Mouse (Mus musculus) heart, postnatal 0 days (tissue): ENCODE measurements around the gene Slc25a18. TPM values are rescaled to one million over a fixed set of nuclear protein-coding genes. Genes with fewer than 3 reads are reported as not detected.

Experiments
- ATAC-seq: fragments of 200-750 bp; cut with Nextera tagmentation; 2 replicates; pipeline ENCODE4 v1.8.0; 2017; ENCODE audit warnings: low read depth, moderate number of reproducible peaks, moderate library complexity; ENCODE audit not compliant: insufficient read depth
- DNase-seq: peaks from one replicate; pipeline ENCODE4 v3.0.0-alpha.2; 2016; ENCODE audit warnings: low spot score
- H3K27ac ChIP-seq: fragments of 300-500 bp; sonication (generic); 2 replicates; pipeline ENCODE4 v1.5.1; 2014; ENCODE audit warnings: low read depth, mild to moderate bottlenecking
- H3K27me3 ChIP-seq: fragments of 300-500 bp; sonication (generic); 2 replicates; pipeline ENCODE4 v1.6.1; 2014; ENCODE audit warnings: low read length, mixed read lengths; ENCODE audit not compliant: control insufficient read depth, insufficient read depth
- H3K36me3 ChIP-seq: fragments of 300-500 bp; sonication (generic); replicated peaks from 2 replicates; pipeline ENCODE4 v1.6.1; 2014; ENCODE audit warnings: low read length, mixed read lengths; ENCODE audit not compliant: control insufficient read depth, insufficient read depth
- H3K4me1 ChIP-seq: fragments of 300-500 bp; sonication (generic); 2 replicates; pipeline ENCODE4 v1.6.1; 2014; ENCODE audit warnings: antibody characterized with exemption; ENCODE audit not compliant: control insufficient read depth, insufficient read depth
- H3K4me2 ChIP-seq: fragments of 300-500 bp; sonication (generic); 2 replicates; pipeline ENCODE4 v1.6.1; 2014; ENCODE audit warnings: low read depth, mild to moderate bottlenecking, low read length, moderate library complexity
- H3K4me3 ChIP-seq: fragments of 300-500 bp; sonication (generic); 2 replicates; pipeline ENCODE4 v1.5.1; 2014; ENCODE audit warnings: low read depth, low read length
- H3K9ac ChIP-seq: fragments of 300-500 bp; sonication (generic); replicated peaks from 2 replicates; pipeline ENCODE4 v1.6.1; 2014; ENCODE audit warnings: low read depth, low read length, mixed read lengths
- H3K9me3 ChIP-seq: fragments of 300-500 bp; sonication (generic); replicated peaks from 2 replicates; pipeline ENCODE4 v1.6.1; 2016; ENCODE audit warnings: low read length; ENCODE audit not compliant: control insufficient read depth
- CTCF ChIP-seq: IDR thresholded peaks from 2 replicates; pipeline ENCODE4 v1.5.1; 2016; ENCODE audit warnings: antibody characterized with exemption, control low read depth, low read depth
- EP300 ChIP-seq: IDR thresholded peaks from 2 replicates; pipeline ENCODE4 v1.6.1; 2016; ENCODE audit warnings: antibody characterized with exemption, low read depth
- WGBS: fragments of 180-500 bp; shearing (Covaris S2); extraction: QIAGEN DNeasy Blood & Tissue Kit; methylation state at CpG from one replicate; pipeline ENCODE4 v1.1.7; 2014; 5-methylcytosine and 5-hydroxymethylcytosine counted together
- microRNA-seq: library from miRNA; unstranded; fragments of <30 nt; microRNA quantifications from one replicate; pipeline ENCODE4, GENCODE M21; 2016
- polyA plus RNA-seq: library from polyadenylated mRNA; unstranded; fragments of >200 nt; fragmentation: Nextera tagmentation; extraction: Ambion mirVana; gene quantifications from 2 replicates; pipeline ENCODE4 v1.2.1, GENCODE M21; 2015
- total RNA-seq: library from RNA; depleted of rRNA; stranded (reverse); fragments of >200 nt; gene quantifications from 2 replicates; pipeline ENCODE4 v1.2.3, GENCODE M21; 2014; ENCODE audit warnings: low replicate concordance; rRNA removed

Gene Slc25a18
- total and polyA plus RNA-seq, 2 experiments from 2014 or later, result 0.26 TPM; not detected in 1

GRCm38 (mm10) chr6:120835474-120836374 lies 62.3 kb downstream of the Slc25a18 start, which contains the start of gene Bcl2l13:
Gene Bcl2l13 (plus strand): TSS chr6:120836212.
- H3K36me3 ChIP-seq, result no peaks in the 10 kb centered on the region
- ATAC-seq (peak; percentile 94), DNase-seq (peak; percentile 83)
- H3K27me3 ChIP-seq, result no peaks in the 10 kb centered on the region
- no peaks in the 10 kb centered on the region for H3K4me1 ChIP-seq
- peaks cover 3% of the 10 kb centered on the region; the same call in 1 of the 2 replicates for H3K9me3 ChIP-seq
- peak within 1 kb of the TSS; percentile 97 for H3K27ac ChIP-seq
- TF ChIP-seq EP300 (peak; percentile 57; the same call in 1 of the 2 replicates), CTCF (peak; percentile 60)
- 2% methylated on average over 40 of the region's 40 CpGs for WGBS
- H3K9ac ChIP-seq, result peak within 1 kb of the TSS; percentile 97
- peak within 1 kb of the TSS; percentile 89 for H3K4me3 ChIP-seq
- H3K4me2 ChIP-seq, result peak within 1 kb of the TSS; percentile 78

DNA sequence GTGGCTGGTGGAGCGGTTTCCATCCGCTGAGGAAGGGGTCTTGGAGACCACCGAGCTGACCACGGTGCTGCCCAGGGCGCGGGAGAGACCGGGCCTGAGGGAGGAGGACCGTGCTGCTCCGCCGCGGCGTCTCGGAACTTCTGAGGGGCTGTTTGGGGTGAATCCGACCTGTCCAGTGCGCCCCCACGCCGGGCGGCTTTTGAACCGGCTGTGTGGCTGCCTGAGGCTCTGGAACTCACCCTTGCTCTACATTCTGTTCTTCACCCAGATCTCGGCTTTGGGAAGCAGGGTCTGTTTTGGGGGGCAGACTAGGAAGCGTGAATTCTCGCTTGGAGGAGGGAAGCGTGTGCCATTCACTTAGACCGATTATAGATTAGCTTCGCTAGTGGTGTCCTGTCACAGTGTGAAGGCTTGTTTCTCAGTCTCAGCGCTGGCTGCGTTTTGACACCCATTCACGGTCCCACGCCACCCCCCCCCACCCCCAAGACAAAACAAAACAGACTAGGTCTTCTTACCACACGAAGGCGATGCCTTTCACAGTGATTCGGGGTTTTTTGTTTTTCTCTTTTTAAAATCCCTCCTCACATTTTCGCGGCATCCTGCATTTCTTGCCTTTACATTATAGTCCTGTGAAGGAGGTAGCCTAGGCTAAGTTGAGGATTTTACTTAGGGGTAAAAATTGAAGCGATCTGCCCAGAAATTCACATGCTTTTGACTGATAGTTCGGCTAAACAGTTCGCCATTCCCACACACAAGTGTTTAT lies 63.2 kb downstream of the Slc25a18 start:
- Histone ChIP-seq H3K9me3 (peaks cover 3% of the 10 kb centered on the region; the same call in 1 of the 2 replicates), H3K27ac (peak overlapping the region; percentile 97), H3K4me1 (no peaks in the 10 kb centered on the region; the same call in 1 of the 2 replicates), H3K36me3 (no peaks in the 10 kb centered on the region), H3K27me3 (no peaks in the 10 kb centered on the region), H3K4me2 (peak overlapping the region; percentile 78), H3K4me3 (peak overlapping the region; percentile 89), H3K9ac (peak overlapping the region; percentile 97)
- no peak for TF ChIP-seq CTCF
- TF ChIP-seq EP300, result peak; percentile 4; the same call in 1 of the 2 replicates
- WGBS, result 2% methylated on average over 37 of the region's 37 CpGs
- ATAC-seq, result peak; percentile 65
- peak; percentile 16 for DNase-seq

- peak overlapping the region; percentile 89 for H3K4me3 ChIP-seq
- H3K4me1 ChIP-seq, result peaks cover 3% of the 10 kb centered on the region
- peak overlapping the region; percentile 78 for H3K4me2 ChIP-seq
- TF ChIP-seq EP300 (no peak), CTCF (no peak)
- no peaks in the 10 kb centered on the region for H3K36me3 ChIP-seq
- H3K9ac ChIP-seq, result peak overlapping the region; percentile 97; the same call in 1 of the 2 replicates
- peak overlapping the region; percentile 97; the same call in 1 of the 2 replicates for H3K27ac ChIP-seq
- peak; percentile 52 for DNase-seq
- no peaks in the 10 kb centered on the region for H3K27me3 ChIP-seq
- WGBS, result 62% methylated on average over 1 of the region's 1 CpGs
- no peak for ATAC-seq
- peaks cover 3% of the 10 kb centered on the region; the same call in 1 of the 2 replicates for H3K9me3 ChIP-seq
Observed at GRCm38 (mm10) chr6:120837152-120837530, 63.8 kb downstream of the Slc25a18 start.

- Histone ChIP-seq H3K4me1 (peaks cover 14% of the 10 kb centered on the region), H3K27me3 (no peaks in the 10 kb centered on the region), H3K4me2 (no peak overlapping the region), H3K9ac (no peak overlapping the region), H3K27ac (no peak overlapping the region), H3K4me3 (no peak overlapping the region), H3K9me3 (peaks cover 3% of the 10 kb centered on the region; the same call in 1 of the 2 replicates), H3K36me3 (no peaks in the 10 kb centered on the region)
- 93% methylated on average over 7 of the region's 7 CpGs for WGBS
- TF ChIP-seq EP300 (no peak), CTCF (no peak)
- ATAC-seq (no peak), DNase-seq (no peak)
Observed at GRCm38 (mm10) chr6:120840258-120840657, 66.9 kb downstream of the Slc25a18 start.

DNA sequence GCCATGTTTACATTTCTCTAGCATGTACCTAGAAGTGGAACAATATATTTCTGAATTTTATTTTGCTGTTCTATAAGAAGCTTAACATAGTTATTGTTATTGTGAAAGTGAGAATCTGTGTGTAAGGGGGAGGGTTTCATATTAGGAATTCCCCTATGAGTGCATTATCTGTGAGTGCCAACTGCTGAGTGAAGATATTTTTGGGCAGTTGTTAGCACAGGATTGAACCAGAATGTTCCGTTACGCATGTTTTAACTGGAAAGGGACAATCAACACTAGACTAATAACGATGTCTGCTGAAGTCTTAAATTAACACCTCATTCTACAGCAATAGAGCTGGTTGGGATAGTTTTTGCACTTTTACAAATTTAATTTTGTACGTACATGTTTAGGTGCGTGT lies 68.4 kb downstream of the Slc25a18 start:
- DNase-seq, result peak; percentile 46
- no peak overlapping the region for H3K9ac ChIP-seq
- no peak overlapping the region for H3K4me3 ChIP-seq
- TF ChIP-seq CTCF, result no peak
- TF ChIP-seq EP300, result no peak
- WGBS, result 54% methylated on average over 5 of the region's 5 CpGs
- peaks cover 14% of the 10 kb centered on the region for H3K4me1 ChIP-seq
- H3K27ac ChIP-seq, result peak overlapping the region; percentile 62
- H3K27me3 ChIP-seq, result no peaks in the 10 kb centered on the region
- H3K9me3 ChIP-seq, result peaks cover 3% of the 10 kb centered on the region; the same call in 1 of the 2 replicates
- H3K4me2 ChIP-seq, result peak overlapping the region; percentile 28
- no peaks in the 10 kb centered on the region for H3K36me3 ChIP-seq
- peak; percentile 73 for ATAC-seq

Small RNA genes within 50 kb of the gene (microRNA-seq; reads per million reads assigned to microRNA genes)
- not detected for gene Gm25193

Other genes starting within 250 kb of the Slc25a18 start
- 25.7 and 26.6 TPM in 2 replicates for gene Hdhd5, start 242.3 kb upstream of the Slc25a18 start, total RNA-seq
- 10.9 and 11.3 TPM in 2 replicates for gene Hdhd5, start 242.3 kb upstream of the Slc25a18 start, polyA plus RNA-seq
- 3.6 and 5.8 TPM in 2 replicates for gene Cecr2, start 107.2 kb upstream of the Slc25a18 start, total RNA-seq
- gene Cecr2, start 107.2 kb upstream of the Slc25a18 start, polyA plus RNA-seq, result 0.87 and 1.1 TPM in 2 replicates
- gene Atp6v1e1, start 49.2 kb downstream of the Slc25a18 start, total RNA-seq, result 126 and 129 TPM in 2 replicates
- 172 and 173 TPM in 2 replicates for gene Atp6v1e1, start 49.2 kb downstream of the Slc25a18 start, polyA plus RNA-seq
- 30.9 and 75.4 TPM in 2 replicates for gene Bcl2l13, start 62.6 kb downstream of the Slc25a18 start, total RNA-seq
- 29.4 and 32.4 TPM in 2 replicates for gene Bcl2l13, start 62.6 kb downstream of the Slc25a18 start, polyA plus RNA-seq
- 3.3 and 5.1 TPM in 2 replicates for gene Bid, start 143.3 kb downstream of the Slc25a18 start, total RNA-seq
- 2.6 and 3.6 TPM in 2 replicates for gene Bid, start 143.3 kb downstream of the Slc25a18 start, polyA plus RNA-seq